Mouse (Mus musculus): ENCODE data around the gene Kat14.

DNA sequence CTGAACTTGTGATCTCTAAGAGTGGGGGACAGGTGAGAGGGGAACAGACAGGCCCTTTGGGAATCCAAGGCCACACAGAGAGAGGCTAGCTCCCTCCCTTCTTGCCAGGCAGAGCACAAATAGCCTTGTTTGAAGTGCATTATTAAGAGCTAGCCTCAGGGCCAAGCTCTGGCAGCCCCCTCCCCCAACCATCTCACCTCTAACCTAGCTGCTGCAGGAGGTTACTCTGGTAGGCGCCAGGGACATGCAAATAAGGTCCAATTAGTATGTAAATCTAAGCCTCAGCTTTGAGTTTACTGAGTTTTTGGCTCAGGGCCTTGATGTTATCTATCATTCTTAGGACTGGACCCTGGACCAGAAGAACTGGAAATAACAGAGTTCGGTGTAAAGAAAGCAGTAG lies 49.3 kb downstream of the Kat14 start:
- TF ChIP-seq CTCF (IDR thresholded peaks at IDR 0.05 in 2 of 3, conservative IDR thresholded peaks at IDR 0.05 in 1 of 3; ENCODE audit: control insufficient read depth in 1 of 3, insufficient read depth in 1 of 3, low read depth in 2 of 3, low read length in 3 of 3, poor library complexity in 1 of 3, severe bottlenecking in 1 of 3) (no peak), MXI1 (IDR thresholded peaks at IDR 0.05; ENCODE audit: low read depth, low read length) (no peak), SMC3 (IDR thresholded peaks at IDR 0.05; ENCODE audit: low read depth, low read length) (no peak), ELF1 (IDR thresholded peaks at IDR 0.05; ENCODE audit: low read depth, low read length) (no peak), JUND (IDR thresholded peaks at IDR 0.05; ENCODE audit: low read depth, low read length) (no peak), EP300 (IDR thresholded peaks at IDR 0.05; ENCODE audit: low read depth in 1 of 2, low read length in 2 of 2) (no peak), ZNF384 (IDR thresholded peaks at IDR 0.05; ENCODE audit: low read depth, low read length) (no peak), POLR2A (IDR thresholded peaks at IDR 0.05; ENCODE audit: control insufficient read depth in 1 of 2, insufficient read depth in 1 of 2, low read depth in 1 of 2, low read length in 2 of 2, poor library complexity in 1 of 2) (no peak)
